Mouse (Mus musculus): ENCODE data around the gene Uqcc2. TPM values are rescaled to one million over a fixed set of nuclear protein-coding genes. Genes with fewer than 3 reads are reported as not detected.

The Uqcc2 gene
- polyA plus RNA-seq, 1 experiment from 2014 or later, result 206 TPM

GRCm38 (mm10) chr17:27159169-27159568, 25.5 kb upstream of the Uqcc2 start:
- Histone ChIP-seq H3K9me3 (ENCODE audit: control insufficient read depth) (no peaks in the 10 kb centered on the region), H3K4me3 (ENCODE audit: low read depth, low read length) (no peak overlapping the region), H3K27ac (ENCODE audit: low read depth, low read length) (no peak overlapping the region), H3K4me2 (replicated peaks; ENCODE audit: low read depth) (no peak overlapping the region), H3K27me3 (replicated peaks; ENCODE audit: control insufficient read depth, insufficient read depth, low read length) (no peaks in the 10 kb centered on the region), H3K4me1 (replicated peaks; ENCODE audit: control insufficient read depth, insufficient read depth, low read length) (no peaks in the 10 kb centered on the region), H3K36me3 (ENCODE audit: control insufficient read depth, insufficient read depth) (no peaks in the 10 kb centered on the region), H3K9ac (ENCODE audit: low read depth, low read length) (no peak overlapping the region)
- no peak for ATAC-seq
- WGBS, result 76% methylated on average over 7 of the region's 7 CpGs
- TF ChIP-seq CTCF (IDR thresholded peaks at IDR 0.05; ENCODE audit: low read depth), result no peak

GRCm38 (mm10) chr17:27158439-27158838, 24.7 kb upstream of the Uqcc2 start:
- no peak overlapping the region for H3K9ac ChIP-seq (ENCODE audit: low read depth, low read length)
- no peaks in the 10 kb centered on the region for H3K4me1 ChIP-seq (replicated peaks; ENCODE audit: control insufficient read depth, insufficient read depth, low read length)
- H3K27ac ChIP-seq (ENCODE audit: low read depth, low read length), result no peak overlapping the region
- no peak overlapping the region for H3K4me3 ChIP-seq (ENCODE audit: low read depth, low read length)
- no peak overlapping the region for H3K4me2 ChIP-seq (replicated peaks; ENCODE audit: low read depth)
- no peak for TF ChIP-seq CTCF (IDR thresholded peaks at IDR 0.05; ENCODE audit: low read depth)
- H3K36me3 ChIP-seq (ENCODE audit: control insufficient read depth, insufficient read depth), result no peaks in the 10 kb centered on the region
- no peak for ATAC-seq
- no peaks in the 10 kb centered on the region for H3K9me3 ChIP-seq (ENCODE audit: control insufficient read depth)
- WGBS, result 93% methylated on average over 6 of the region's 6 CpGs
- no peaks in the 10 kb centered on the region for H3K27me3 ChIP-seq (replicated peaks; ENCODE audit: control insufficient read depth, insufficient read depth, low read length)

GRCm38 (mm10) chr17:27155752-27156151, 22.0 kb upstream of the Uqcc2 start:
- H3K27me3 ChIP-seq (replicated peaks; ENCODE audit: control insufficient read depth, insufficient read depth, low read length), result no peaks in the 10 kb centered on the region
- ATAC-seq, result no peak
- H3K9me3 ChIP-seq (ENCODE audit: control insufficient read depth), result no peaks in the 10 kb centered on the region
- no peaks in the 10 kb centered on the region for H3K4me1 ChIP-seq (replicated peaks; ENCODE audit: control insufficient read depth, insufficient read depth, low read length)
- H3K27ac ChIP-seq (ENCODE audit: low read depth, low read length), result no peak overlapping the region
- no peak overlapping the region for H3K4me3 ChIP-seq (ENCODE audit: low read depth, low read length)
- WGBS, result 79% methylated on average over 8 of the region's 8 CpGs
- H3K36me3 ChIP-seq (ENCODE audit: control insufficient read depth, insufficient read depth), result no peaks in the 10 kb centered on the region
- no peak for TF ChIP-seq CTCF (IDR thresholded peaks at IDR 0.05; ENCODE audit: low read depth)
- no peak overlapping the region for H3K4me2 ChIP-seq (replicated peaks; ENCODE audit: low read depth)
- H3K9ac ChIP-seq (ENCODE audit: low read depth, low read length), result no peak overlapping the region

- no peak for TF ChIP-seq CTCF (IDR thresholded peaks at IDR 0.05; ENCODE audit: low read depth)
- Histone ChIP-seq H3K27me3 (replicated peaks; ENCODE audit: control insufficient read depth, insufficient read depth, low read length) (no peaks in the 10 kb centered on the region), H3K36me3 (ENCODE audit: control insufficient read depth, insufficient read depth) (no peaks in the 10 kb centered on the region), H3K27ac (ENCODE audit: low read depth, low read length) (no peak overlapping the region), H3K4me1 (replicated peaks; ENCODE audit: control insufficient read depth, insufficient read depth, low read length) (no peaks in the 10 kb centered on the region), H3K4me3 (ENCODE audit: low read depth, low read length) (no peak overlapping the region), H3K4me2 (replicated peaks; ENCODE audit: low read depth) (no peak overlapping the region), H3K9me3 (ENCODE audit: control insufficient read depth) (no peaks in the 10 kb centered on the region), H3K9ac (ENCODE audit: low read depth, low read length) (no peak overlapping the region)
- ATAC-seq, result no peak
- 67% methylated on average over 6 of the region's 6 CpGs for WGBS
These were observed 21.2 kb upstream of the Uqcc2 start for GRCm38 (mm10) chr17:27154881-27155280.

GRCm38 (mm10) chr17:27154256-27154655, 20.5 kb upstream of the Uqcc2 start:
- H3K27me3 ChIP-seq (replicated peaks; ENCODE audit: control insufficient read depth, insufficient read depth, low read length), result no peaks in the 10 kb centered on the region
- H3K27ac ChIP-seq (ENCODE audit: low read depth, low read length), result no peak overlapping the region
- no peaks in the 10 kb centered on the region for H3K36me3 ChIP-seq (ENCODE audit: control insufficient read depth, insufficient read depth)
- 85% methylated on average over 14 of the region's 14 CpGs for WGBS
- H3K4me3 ChIP-seq (ENCODE audit: low read depth, low read length), result no peak overlapping the region
- H3K9me3 ChIP-seq (ENCODE audit: control insufficient read depth), result no peaks in the 10 kb centered on the region
- TF ChIP-seq CTCF (IDR thresholded peaks at IDR 0.05; ENCODE audit: low read depth), result no peak
- H3K4me1 ChIP-seq (replicated peaks; ENCODE audit: control insufficient read depth, insufficient read depth, low read length), result no peaks in the 10 kb centered on the region
- H3K4me2 ChIP-seq (replicated peaks; ENCODE audit: low read depth), result no peak overlapping the region
- ATAC-seq, result no peak
- no peak overlapping the region for H3K9ac ChIP-seq (ENCODE audit: low read depth, low read length)

- no peaks in the 10 kb centered on the region for H3K27me3 ChIP-seq (replicated peaks; ENCODE audit: control insufficient read depth, insufficient read depth, low read length)
- no peaks in the 10 kb centered on the region for H3K9me3 ChIP-seq (ENCODE audit: control insufficient read depth)
- H3K9ac ChIP-seq (ENCODE audit: low read depth, low read length), result no peak overlapping the region
- WGBS, result 45% methylated on average over 9 of the region's 9 CpGs
- no peaks in the 10 kb centered on the region for H3K36me3 ChIP-seq (ENCODE audit: control insufficient read depth, insufficient read depth)
- no peak for ATAC-seq
- no peaks in the 10 kb centered on the region for H3K4me1 ChIP-seq (replicated peaks; ENCODE audit: control insufficient read depth, insufficient read depth, low read length)
- no peak overlapping the region for H3K4me2 ChIP-seq (replicated peaks; ENCODE audit: low read depth)
- no peak for TF ChIP-seq CTCF (IDR thresholded peaks at IDR 0.05; ENCODE audit: low read depth)
- no peak overlapping the region for H3K27ac ChIP-seq (ENCODE audit: low read depth, low read length)
- H3K4me3 ChIP-seq (ENCODE audit: low read depth, low read length), result no peak overlapping the region
These were observed 20.1 kb upstream of the Uqcc2 start for GRCm38 (mm10) chr17:27153773-27154193.
